Mouse (Mus musculus) cerebellum, adult 2 months (tissue): Measurements from ENCODE around the gene Ap3b1.

Experiments
- CTCF ChIP-seq: fragments of 200-500 bp; IDR thresholded peaks from 2 replicates; pipeline ENCODE4 v1.5.1; 2011; ENCODE audit warnings: low read depth, mild to moderate bottlenecking, control low read depth, low read length, moderate library complexity, borderline replicate concordance; ENCODE audit not compliant: insufficient read depth
- POLR2A ChIP-seq: fragments of 200-500 bp; IDR thresholded peaks from 2 replicates; pipeline ENCODE4 v1.6.1; 2011; ENCODE audit warnings: low read length, control low read depth, borderline replicate concordance; ENCODE audit not compliant: insufficient read depth

DNA sequence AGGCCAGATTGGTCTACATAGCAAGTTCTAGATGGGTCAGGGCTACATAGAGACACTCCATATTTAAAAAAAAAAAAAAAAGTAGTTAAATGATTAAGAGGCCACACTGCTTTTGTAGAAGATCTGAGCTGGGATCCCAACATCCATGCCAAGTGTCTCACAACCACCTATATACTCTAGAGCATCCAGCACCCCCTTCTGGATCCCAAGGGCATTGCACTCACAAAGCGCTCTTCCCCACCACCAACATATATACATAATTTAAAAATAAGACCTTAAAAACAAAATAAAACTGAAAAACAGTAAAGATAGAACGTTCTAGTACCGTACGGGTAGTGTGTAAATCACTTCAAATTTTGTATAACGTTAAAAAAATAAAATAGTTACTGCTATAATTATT lies 15.6 kb upstream of the Ap3b1 start:
- TF ChIP-seq CTCF (no peak), POLR2A (no peak)
